ENCODE assay signal across 8 mouse cellular contexts in the genomic region with DNA sequence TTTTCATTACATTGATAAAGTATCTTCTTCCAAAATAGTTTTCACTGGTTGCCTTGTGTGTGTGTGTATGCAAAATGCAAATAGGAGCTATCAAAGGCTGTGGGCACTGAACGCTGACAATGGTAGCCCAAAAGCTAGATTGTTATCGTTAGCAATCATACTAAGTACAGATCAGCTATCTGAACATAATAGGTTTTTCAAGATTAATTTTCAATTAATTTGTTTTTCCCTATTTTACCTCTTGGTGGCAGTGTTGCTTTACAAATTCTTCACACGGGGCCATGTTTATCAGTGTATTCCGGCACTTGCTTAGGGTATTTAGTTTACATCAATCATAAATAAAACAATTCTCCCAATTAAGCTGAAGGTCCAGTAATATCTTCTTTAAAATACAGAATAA. TPM values are rescaled to one million over a fixed set of nuclear protein-coding genes. Genes with fewer than 3 reads are reported as not detected.
DNase-seq lines count a peak whose midpoint lies in the region; ATAC-seq and TF ChIP-seq lines count a peak whose summit lies in the region.

No protein-coding gene starts in this region.

- no peak overlapping the region for H3K4me3 ChIP-seq in embryonic facial prominence, embryonic 11.5 days (ENCODE audit: low read depth, low read length)
- H3K4me3 ChIP-seq in embryonic facial prominence, embryonic 10.5 days, result no peak overlapping the region
- H3K4me3 ChIP-seq in lung, embryonic 14.5 days (ENCODE audit: low read depth, low read length), result no peak overlapping the region
- H3K4me3 ChIP-seq in heart, embryonic 16.5 days (ENCODE audit: low read length), result peak overlapping the region; percentile 1; the same call in 1 of the 2 replicates

- 34% methylated on average over 4 of the region's 4 CpGs for WGBS in embryonic facial prominence, embryonic 11.5 days
- 43% methylated on average over 4 of the region's 4 CpGs for WGBS in embryonic facial prominence, embryonic 10.5 days
- 20% methylated on average over 4 of the region's 4 CpGs for WGBS in lung, embryonic 14.5 days
- 15% methylated on average over 4 of the region's 4 CpGs for WGBS in heart, embryonic 16.5 days

- peak; percentile 32 for DNase-seq in embryonic facial prominence, embryonic 11.5 days (ENCODE audit: low spot score)
- DNase-seq in embryonic facial prominence, embryonic 10.5 days (ENCODE audit: low spot score), result no peak
- DNase-seq in lung, embryonic 14.5 days, result peak; percentile 65
- no peak for DNase-seq in lung, postnatal 36 days
- DNase-seq in retina, postnatal 1 day, result peak; percentile 66
- no peak for DNase-seq in right cerebral cortex, postnatal 10 days (ENCODE audit: low spot score in 2 of 2)
- DNase-seq in frontal cortex, postnatal 36 days (ENCODE audit: low spot score in 2 of 2), result no peak

- no peak overlapping the region for H3K9ac ChIP-seq in embryonic facial prominence, embryonic 11.5 days (replicated peaks; ENCODE audit: low read length)
- H3K9ac ChIP-seq in lung, embryonic 14.5 days, result no peak overlapping the region
- peak overlapping the region; percentile 34 for H3K9ac ChIP-seq in heart, embryonic 16.5 days (ENCODE audit: low read length)

- no peak overlapping the region for H3K27ac ChIP-seq in embryonic facial prominence, embryonic 11.5 days (replicated peaks; ENCODE audit: low read depth, low read length)
- no peak overlapping the region for H3K27ac ChIP-seq in embryonic facial prominence, embryonic 10.5 days (replicated peaks)
- no peak overlapping the region for H3K27ac ChIP-seq in lung, embryonic 14.5 days (ENCODE audit: low read depth)
- H3K27ac ChIP-seq in heart, embryonic 16.5 days (ENCODE audit: low read length), result peak overlapping the region; percentile 69

- H3K4me1 ChIP-seq in embryonic facial prominence, embryonic 11.5 days (ENCODE audit: control insufficient read depth, insufficient read depth, low read length), result no peaks in the 10 kb centered on the region
- H3K4me1 ChIP-seq in embryonic facial prominence, embryonic 10.5 days, result no peaks in the 10 kb centered on the region
- H3K4me1 ChIP-seq in lung, embryonic 14.5 days (ENCODE audit: insufficient read depth), result no peaks in the 10 kb centered on the region
- H3K4me1 ChIP-seq in heart, embryonic 16.5 days (ENCODE audit: control insufficient read depth, insufficient read depth, low read length), result peaks cover 30% of the 10 kb centered on the region

- H3K36me3 ChIP-seq in embryonic facial prominence, embryonic 11.5 days (replicated peaks; ENCODE audit: control insufficient read depth, insufficient read depth, low read depth, low read length), result no peaks in the 10 kb centered on the region
- H3K36me3 ChIP-seq in embryonic facial prominence, embryonic 10.5 days (replicated peaks), result no peaks in the 10 kb centered on the region
- H3K36me3 ChIP-seq in lung, embryonic 14.5 days (ENCODE audit: insufficient read depth), result no peaks in the 10 kb centered on the region
- peaks cover 54% of the 10 kb centered on the region for H3K36me3 ChIP-seq in heart, embryonic 16.5 days (ENCODE audit: control insufficient read depth, insufficient read depth)

- no peak for ATAC-seq in embryonic facial prominence, embryonic 11.5 days (replicated peaks; ENCODE audit: insufficient number of reproducible peaks, low FRiP score, low TSS enrichment, low read depth)
- peak; percentile 14; the same call in 1 of the 2 replicates for ATAC-seq in lung, embryonic 14.5 days (ENCODE audit: insufficient read depth)
- ATAC-seq in heart, embryonic 16.5 days (replicated peaks; ENCODE audit: extremely low read depth, insufficient read depth, low FRiP score), result no peak

- no peaks in the 10 kb centered on the region for H3K9me3 ChIP-seq in embryonic facial prominence, embryonic 11.5 days (replicated peaks; ENCODE audit: control insufficient read depth, low read length)
- H3K9me3 ChIP-seq in embryonic facial prominence, embryonic 10.5 days, result no peaks in the 10 kb centered on the region
- H3K9me3 ChIP-seq in lung, embryonic 14.5 days (ENCODE audit: low read depth, low read length), result no peaks in the 10 kb centered on the region
- no peaks in the 10 kb centered on the region for H3K9me3 ChIP-seq in heart, embryonic 16.5 days (replicated peaks; ENCODE audit: control insufficient read depth, low read length)

- TF ChIP-seq CTCF in lung, embryonic 14.5 days (IDR thresholded peaks at IDR 0.05; ENCODE audit: low read depth), result peak; percentile 55

- no peaks in the 10 kb centered on the region for H3K27me3 ChIP-seq in embryonic facial prominence, embryonic 11.5 days (ENCODE audit: control insufficient read depth, insufficient read depth, low read length)
- no peaks in the 10 kb centered on the region for H3K27me3 ChIP-seq in embryonic facial prominence, embryonic 10.5 days (replicated peaks; ENCODE audit: low read depth, poor library complexity, severe bottlenecking)
- H3K27me3 ChIP-seq in lung, embryonic 14.5 days (ENCODE audit: insufficient read depth, low read length), result no peaks in the 10 kb centered on the region
- H3K27me3 ChIP-seq in heart, embryonic 16.5 days (ENCODE audit: control insufficient read depth, insufficient read depth, low read length), result no peaks in the 10 kb centered on the region

- no peak overlapping the region for H3K4me2 ChIP-seq in embryonic facial prominence, embryonic 11.5 days (ENCODE audit: low read depth, low read length)
- no peak overlapping the region for H3K4me2 ChIP-seq in lung, embryonic 14.5 days
- peak overlapping the region; percentile 47 for H3K4me2 ChIP-seq in heart, embryonic 16.5 days (ENCODE audit: low read depth, low read length)

RNA-seq across cellular contexts. Expression of a gene that starts 11.7 kb away (rescaled TPM):
- 3.4 and 5.0 TPM in 2 replicates for polyA plus RNA-seq in embryonic facial prominence, embryonic 11.5 days (2014; fragmentation: Nextera tagmentation; extraction: Ambion mirVana)
- 0.64 and 1.5 TPM in 2 replicates for polyA plus RNA-seq in embryonic facial prominence, embryonic 10.5 days (2016; fragmentation: Nextera tagmentation; extraction: Ambion mirVana)
- 0.63 and 7.9 TPM in 2 replicates for polyA plus RNA-seq in lung, embryonic 14.5 days (2014; fragmentation: Nextera tagmentation; extraction: Ambion mirVana)
- polyA plus RNA-seq in heart, embryonic 16.5 days (2015; fragmentation: Nextera tagmentation; extraction: Ambion mirVana), result 717 and 788 TPM in 2 replicates

Comparison
In these comparisons a context has a peak if more than half of its experiments do, and no peak if none do; other contexts are left out.
1. DNase-seq: peak in embryonic facial prominence, embryonic 11.5 days (single experiment), lung, embryonic 14.5 days (single experiment) and retina, postnatal 1 day (single experiment); none in embryonic facial prominence, embryonic 10.5 days (single experiment), lung, postnatal 36 days (single experiment), right cerebral cortex, postnatal 10 days (0 of 2) and frontal cortex, postnatal 36 days (0 of 2).
2. RNA of a gene that starts 11.7 kb away (polyA plus RNA-seq): 717 to 788 TPM in heart, embryonic 16.5 days; 3.4 to 5.0 TPM in embryonic facial prominence, embryonic 11.5 days, 0.64 to 1.5 TPM in embryonic facial prominence, embryonic 10.5 days and 0.63 to 7.9 TPM in lung, embryonic 14.5 days; every median in the first group is over 10 times any median in the second.